ENCODE assay signal across 25 mouse cellular contexts in genomic region chr10:53740014-53740413, GRCm38 (mm10).
"Had no signal": no experiment of that assay in that cellular context is flagged by ENCODE, and none has a peak within 500 bp of the region (broad histone marks: within the 10 kb centered on the region; RNA-seq: fewer than 3 reads in every experiment).

No protein-coding gene starts in this region.

- ATAC-seq: forebrain, postnatal 0 days; hindbrain, postnatal 0 days; intestine, embryonic 16.5 days had no signal

- H3K36me3 ChIP-seq: heart, embryonic 13.5 days; heart, embryonic 15.5 days; hindbrain, embryonic 13.5 days; hindbrain, embryonic 15.5 days; kidney, embryonic 15.5 days; limb, embryonic 13.5 days; limb, embryonic 15.5 days had no signal

- H3K9me3 ChIP-seq: heart, embryonic 13.5 days; heart, embryonic 15.5 days; hindbrain, embryonic 13.5 days; hindbrain, embryonic 15.5 days; kidney, embryonic 15.5 days; limb, embryonic 13.5 days; limb, embryonic 15.5 days had no signal

- H3K4me3 ChIP-seq: heart, adult 2 months; heart, embryonic 13.5 days; heart, embryonic 15.5 days; hindbrain, embryonic 13.5 days; hindbrain, embryonic 15.5 days; kidney, embryonic 15.5 days; limb, embryonic 13.5 days; limb, embryonic 15.5 days had no signal

- H3K4me1 ChIP-seq: hindbrain, embryonic 13.5 days; hindbrain, embryonic 15.5 days; limb, embryonic 15.5 days had no signal

- H3K27me3 ChIP-seq: heart, embryonic 15.5 days; hindbrain, embryonic 13.5 days; hindbrain, embryonic 15.5 days; kidney, embryonic 15.5 days; limb, embryonic 13.5 days; limb, embryonic 15.5 days had no signal

- H3K4me2 ChIP-seq: heart, embryonic 11.5 days; heart, embryonic 13.5 days; heart, embryonic 15.5 days; hindbrain, embryonic 13.5 days; hindbrain, embryonic 15.5 days; kidney, embryonic 15.5 days; limb, embryonic 13.5 days; limb, embryonic 15.5 days had no signal

- H3K9ac ChIP-seq: forebrain, postnatal 0 days; heart, embryonic 13.5 days; heart, embryonic 15.5 days; hindbrain, embryonic 13.5 days; hindbrain, embryonic 15.5 days; kidney, embryonic 15.5 days; limb, embryonic 13.5 days; limb, embryonic 15.5 days had no signal

- H3K27ac ChIP-seq: heart, adult 2 months; heart, embryonic 13.5 days; heart, embryonic 15.5 days; hindbrain, embryonic 13.5 days; hindbrain, embryonic 15.5 days; hindbrain, postnatal 0 days; kidney, embryonic 15.5 days; kidney, postnatal 0 days; limb, embryonic 13.5 days; limb, embryonic 15.5 days had no signal

- DNase-seq: forebrain, postnatal 0 days; gastrocnemius, postnatal 14 days; gastrocnemius, postnatal 36 days; heart, adult 11 months; heart, adult 2 months; heart, postnatal 14 days; heart, postnatal 36 days; kidney, adult 11 months; kidney, adult 2 months; kidney, adult 9 months; kidney, postnatal 14 days; kidney, postnatal 36 days; layer of hippocampus, postnatal 36 days; left cerebral cortex, postnatal 4 days had no signal
